Mouse (Mus musculus) embryonic stem cell, embryonic (primary cell): ENCODE measurements around the gene Polh.

Experiments used
- CTCF ChIA-PET, 4 experiments: fragments of 300-600 bp in 2 of 4; fragments of 350-600 bp in 2 of 4; sonication (Branson Sonifier 250); formaldehyde crosslinking; loops; one replicate each; lab custom pipeline; 2022; ENCODE audit warnings: inconsistent platforms in 2 of 4; lab: Charles Lee
- POLR2A ChIA-PET, 4 experiments: fragments of 300-600 bp in 2 of 4; fragments of 350-600 bp in 2 of 4; sonication (Branson Sonifier 250); formaldehyde crosslinking; loops; one replicate each; lab custom pipeline; 2022; ENCODE audit warnings: antibody characterized with exemption in 4 of 4, inconsistent platforms in 1 of 4; lab: Charles Lee

The Polh gene

GRCm38 (mm10) chr17:46161179-46161578, 41.3 kb downstream of the Polh start:
- ChIA-PET POLR2A (interaction anchor here in 3 of 4 experiments (0.6 to 4.1 kb wide), 40 partner anchors 9 to 729 kb away, joined by 3 to 30 read pairs (median 4); partner anchors contain the start of genes Polh (in 2 of the 3), Rsph9 (in 2 of the 3), Vegfa (in 2 of the 3) and Xpo5 (in 2 of the 3)), CTCF (interaction anchor here in 3 of 4 experiments (0.6 to 2.2 kb wide), 12 partner anchors 9 to 458 kb away, joined by 3 to 8 read pairs (median 4); partner anchors contain the start of genes 1600014C23Rik (in 1 of the 3), Lrrc73 (in 1 of the 3), Polh (in 1 of the 3) and Rsph9 (in 1 of the 3))

DNA sequence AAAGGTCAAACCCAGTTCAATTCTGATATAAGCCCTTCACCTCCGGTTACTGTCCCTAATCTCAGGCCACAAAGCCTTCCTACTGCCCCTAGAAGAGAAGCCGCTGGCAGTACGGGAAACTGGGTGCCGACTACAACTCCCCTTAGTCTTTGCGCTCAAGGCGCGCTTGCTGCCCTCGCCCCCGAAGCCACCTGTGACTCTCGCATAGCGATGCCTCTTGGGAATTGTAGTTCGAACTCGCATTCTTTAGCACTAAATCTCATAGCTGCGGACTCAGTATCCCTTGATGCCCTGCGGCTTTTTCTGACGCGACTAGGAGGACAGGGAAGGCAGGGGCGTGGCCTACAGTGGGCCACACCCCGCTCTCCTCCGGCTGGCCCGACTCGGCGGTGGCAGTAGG, 41.8 kb downstream of the Polh start, which contains the start of gene Gtpbp2:
Gene Gtpbp2 (plus strand): TSS at position 347 of the 400 bp plus-strand sequence.
- ChIA-PET POLR2A (interaction anchor here in 3 of 4 experiments (0.5 to 4.1 kb wide), 53 partner anchors 8 to 730 kb away, joined by 3 to 30 read pairs (median 4); partner anchors contain the start of genes Polh (in 2 of the 3), Rsph9 (in 2 of the 3), Vegfa (in 2 of the 3) and Xpo5 (in 2 of the 3)), CTCF (interaction anchor here in 3 of 4 experiments (0.6 to 2.2 kb wide), 13 partner anchors 9 to 457 kb away, joined by 3 to 8 read pairs (median 4); partner anchors contain the start of genes 1600014C23Rik (in 1 of the 3), Lrrc73 (in 1 of the 3), Polh (in 1 of the 3) and Rsph9 (in 1 of the 3))

DNA sequence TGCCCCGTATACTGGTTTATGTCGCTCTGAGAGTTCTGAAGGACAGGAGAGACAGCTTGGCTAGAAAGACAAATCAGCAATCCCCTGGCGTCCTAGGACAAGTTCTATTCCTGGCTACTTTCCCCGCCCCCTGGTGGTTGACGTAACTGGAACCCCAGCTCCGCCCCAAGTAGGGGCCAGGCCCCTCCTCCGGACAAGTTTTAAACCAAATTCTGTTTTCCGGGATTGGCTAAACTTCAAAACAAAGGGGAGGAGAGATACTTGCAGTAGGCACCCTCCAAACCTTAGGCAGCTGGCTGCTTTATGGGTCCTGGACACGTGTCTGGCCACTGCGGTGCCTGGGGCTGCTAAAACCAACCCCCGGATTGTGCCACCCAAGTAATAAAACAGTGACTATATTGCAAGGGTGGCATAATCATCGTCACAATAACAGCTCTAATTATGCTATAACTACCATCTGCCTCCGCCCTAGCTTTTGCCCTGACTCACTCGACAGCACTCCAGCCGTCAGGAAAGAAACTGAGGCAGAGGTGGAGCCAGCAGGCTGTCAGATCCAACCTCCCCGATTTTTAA, 42.3 kb downstream of the Polh start:
- ChIA-PET POLR2A (interaction anchor here in 3 of 4 experiments (0.5 to 4.1 kb wide), 54 partner anchors 8 to 730 kb away, joined by 3 to 30 read pairs (median 4); partner anchors contain the start of genes Rsph9 (in 3 of the 3), Polh (in 2 of the 3), Vegfa (in 2 of the 3) and Xpo5 (in 2 of the 3)), CTCF (interaction anchor here (0.6 to 2.2 kb wide), 16 partner anchors 10 to 457 kb away, joined by 3 to 8 read pairs (median 4); partner anchors contain the start of genes 1600014C23Rik (in 1 of the 4), Lrrc73 (in 1 of the 4), Polh (in 1 of the 4) and Rsph9 (in 1 of the 4))

DNA sequence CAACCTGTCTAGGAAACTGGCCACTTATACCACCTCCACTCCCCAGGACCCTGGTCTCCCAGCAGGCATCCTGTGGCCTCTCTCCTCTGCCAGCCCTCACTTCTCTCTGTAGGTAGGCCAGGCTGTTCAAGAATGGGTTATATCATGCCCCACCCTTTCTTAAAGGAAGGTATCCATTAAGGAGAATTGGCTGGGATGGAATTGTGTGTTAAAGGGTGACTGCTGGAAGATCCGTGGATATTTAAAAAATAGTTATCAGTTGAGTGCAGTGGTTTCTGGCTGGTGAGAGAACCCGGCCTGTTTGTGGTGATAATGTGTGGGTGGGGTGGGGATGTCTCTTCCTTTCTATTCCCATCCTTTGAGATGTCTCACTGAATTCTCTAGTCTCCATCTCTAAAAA, 43.2 kb downstream of the Polh start:
- ChIA-PET POLR2A (interaction anchor here in 3 of 4 experiments (0.7 to 4.1 kb wide), 8 partner anchors 13 to 652 kb away, joined by 3 to 30 read pairs (median 6); partner anchors contain the start of genes Rsph9 (in 2 of the 3), 1600014C23Rik (in 1 of the 3) and Aars2 (in 1 of the 3)), CTCF (interaction anchor here in 1 of 4 experiments (2.2 kb wide), 1 partner anchor 429 kb away, joined by 8 read pairs; no protein-coding TSS in a partner anchor)

DNA sequence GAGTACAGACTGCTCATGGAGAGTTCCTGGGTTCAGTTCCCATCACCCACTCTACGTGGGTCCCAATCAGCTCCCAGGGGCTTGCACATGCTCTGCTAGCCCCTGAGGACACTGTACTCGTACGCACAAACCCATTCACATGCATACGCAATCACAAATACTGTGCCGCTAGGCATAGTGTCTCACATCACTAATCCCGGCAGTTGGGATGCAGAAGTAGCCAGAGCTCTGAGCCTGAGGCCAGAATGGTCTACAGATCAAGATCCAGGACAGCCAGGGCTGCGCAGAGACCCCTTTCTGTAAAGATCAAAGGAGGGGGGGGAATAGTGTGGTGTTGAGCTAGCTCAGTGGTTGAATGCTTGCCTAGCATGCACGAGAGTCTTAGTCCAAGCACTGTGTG, 45.3 kb downstream of the Polh start:
- ChIA-PET POLR2A (interaction anchor here (0.6 to 2.1 kb wide), 10 partner anchors 12 to 1169 kb away, joined by 3 to 10 read pairs (median 3); partner anchors contain the start of genes Rsph9 (in 2 of the 4), Abcc10 (in 1 of the 4), Crip3 (in 1 of the 4) and Mrps18a (in 1 of the 4)), CTCF (no interaction called here)

DNA sequence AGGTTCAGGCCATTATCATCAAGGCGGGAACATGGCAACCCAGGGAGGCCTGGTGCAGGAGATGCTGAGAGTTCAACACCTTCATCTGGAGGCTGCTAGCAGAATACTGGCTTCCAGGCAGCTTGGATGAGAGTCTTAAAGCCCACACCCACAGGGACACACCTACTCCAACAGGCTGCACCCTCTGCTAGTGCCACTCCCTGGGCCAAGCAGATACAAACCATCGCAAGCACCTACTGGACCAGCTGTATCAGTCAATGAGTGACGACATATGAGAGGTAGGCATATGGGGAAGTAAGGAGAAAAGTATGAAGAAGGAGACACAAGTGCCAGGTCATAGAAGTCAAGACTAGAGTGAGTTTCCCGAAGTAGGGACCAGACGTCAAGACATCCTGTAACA, 45.8 kb downstream of the Polh start:
- CTCF ChIA-PET: no interaction called here
- POLR2A ChIA-PET: interaction anchor here (0.6 to 2.1 kb wide), 10 partner anchors 11 to 1169 kb away, joined by 3 to 10 read pairs (median 3); partner anchors contain the start of genes Rsph9 (in 2 of the 4), Abcc10 (in 1 of the 4), Crip3 (in 1 of the 4) and Mrps18a (in 1 of the 4)

DNA sequence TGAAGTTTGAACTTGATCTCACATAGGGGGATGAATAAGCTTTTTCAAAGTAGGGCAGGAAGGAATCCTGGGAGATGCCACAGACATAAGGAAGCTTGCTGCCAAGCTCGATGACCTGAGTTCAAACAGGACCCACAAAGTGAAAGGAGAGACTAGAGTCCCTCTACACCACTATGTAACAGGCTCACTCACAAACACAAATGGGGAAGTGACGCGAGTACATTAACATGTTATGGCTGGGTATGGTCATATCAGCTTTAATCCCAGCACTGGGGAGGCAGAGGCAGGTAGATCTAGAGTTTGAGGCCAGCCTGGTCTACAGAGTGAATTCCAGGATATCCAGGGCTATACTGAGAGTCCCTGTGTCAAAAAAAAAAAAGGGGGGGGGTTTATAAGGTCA, 48.1 kb downstream of the Polh start:
- POLR2A ChIA-PET: interaction anchor here in 2 of 4 experiments (0.6 to 3.3 kb wide), 23 partner anchors 8 to 551 kb away, joined by 3 to 60 read pairs (median 5); partner anchors contain the start of genes Rsph9 (in 2 of the 2), Abcc10 (in 1 of the 2), Lrrc73 (in 1 of the 2) and Mrps18a (in 1 of the 2)
- CTCF ChIA-PET: interaction anchor here in 1 of 4 experiments (0.7 to 1.8 kb wide), 6 partner anchors 11 to 724 kb away, joined by 3 to 19 read pairs (median 6); partner anchors contain the start of gene Rsph9

- CTCF ChIA-PET: interaction anchor here in 2 of 4 experiments (0.6 to 1.8 kb wide), 20 partner anchors 8 to 1541 kb away, joined by 3 to 19 read pairs (median 3); partner anchors contain the start of genes Gm21981 (in 1 of the 2) and Rsph9 (in 1 of the 2)
- POLR2A ChIA-PET: interaction anchor here (0.6 to 3.3 kb wide), 77 partner anchors 8 to 1386 kb away, joined by 3 to 60 read pairs (median 4); partner anchors contain the start of genes Rsph9 (in 3 of the 4), Mrps18a (in 2 of the 4), Polh (in 2 of the 4) and Vegfa (in 2 of the 4)
Measured at GRCm38 (mm10) chr17:46152847-46153782, 49.3 kb downstream of the Polh start, which contains the start of gene Mad2l1bp. Mad2l1bp (minus strand) TSS chr17:46153553.

GRCm38 (mm10) chr17:46143578-46144423, 58.6 kb downstream of the Polh start, which contains the start of gene Rsph9:
Rsph9 (minus strand) TSS chr17:46144216.
- POLR2A ChIA-PET: interaction anchor here (0.5 to 4.6 kb wide), 42 partner anchors 9 to 709 kb away, joined by 3 to 60 read pairs (median 4); partner anchors contain the start of genes Mad2l1bp (in 3 of the 4), Gtpbp2 (in 2 of the 4), Mrps18a (in 2 of the 4) and 1600014C23Rik (in 1 of the 4)
- CTCF ChIA-PET: interaction anchor here (0.5 to 3.0 kb wide), 20 partner anchors 9 to 1572 kb away, joined by 3 to 19 read pairs (median 4); partner anchors contain the start of genes Aars2 (in 1 of the 4), Gtpbp2 (in 1 of the 4) and Mad2l1bp (in 1 of the 4)

GRCm38 (mm10) chr17:46139872-46140271, 62.6 kb downstream of the Polh start:
- POLR2A ChIA-PET: interaction anchor here in 1 of 4 experiments (0.7 kb wide), 1 partner anchor 13 kb away, joined by 3 read pairs; the partner anchor contains the start of gene Mad2l1bp
- CTCF ChIA-PET: interaction anchor here in 2 of 4 experiments (0.6 to 1.3 kb wide), 2 partner anchors 8 to 102 kb away, joined by 3 to 4 read pairs; no protein-coding TSS in a partner anchor

DNA sequence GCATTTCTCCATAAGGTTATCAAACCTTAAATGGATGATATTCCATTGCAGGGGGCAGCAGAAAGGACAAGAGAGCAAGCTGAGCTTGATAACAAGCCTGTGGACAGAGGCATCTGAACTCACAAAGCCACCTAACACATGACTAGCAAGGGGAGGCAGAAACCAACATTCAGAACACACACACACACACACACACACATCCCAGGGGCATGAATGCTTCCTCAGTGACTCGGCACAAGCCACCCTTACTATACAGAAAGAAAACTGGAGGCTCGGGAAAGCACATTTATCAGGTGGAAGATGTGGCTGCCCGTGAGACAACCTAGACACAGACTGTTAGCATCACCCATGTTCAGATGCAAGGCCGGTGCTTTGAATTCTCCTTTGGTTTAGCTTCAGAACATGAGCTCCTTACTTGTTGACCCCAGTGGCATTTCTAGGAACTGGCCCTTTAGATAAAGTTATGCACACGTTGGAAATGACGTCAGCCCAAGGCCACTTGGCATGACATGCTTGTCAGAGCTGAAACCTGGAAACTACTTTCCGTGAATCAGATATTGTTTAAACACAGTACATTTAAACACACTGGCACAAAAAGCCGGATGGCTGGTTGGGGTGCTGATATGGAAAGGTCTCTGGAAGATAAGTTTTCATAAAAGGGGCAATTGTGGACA, 63.7 kb downstream of the Polh start:
- ChIA-PET POLR2A (no interaction called here), CTCF (no interaction called here)

DNA sequence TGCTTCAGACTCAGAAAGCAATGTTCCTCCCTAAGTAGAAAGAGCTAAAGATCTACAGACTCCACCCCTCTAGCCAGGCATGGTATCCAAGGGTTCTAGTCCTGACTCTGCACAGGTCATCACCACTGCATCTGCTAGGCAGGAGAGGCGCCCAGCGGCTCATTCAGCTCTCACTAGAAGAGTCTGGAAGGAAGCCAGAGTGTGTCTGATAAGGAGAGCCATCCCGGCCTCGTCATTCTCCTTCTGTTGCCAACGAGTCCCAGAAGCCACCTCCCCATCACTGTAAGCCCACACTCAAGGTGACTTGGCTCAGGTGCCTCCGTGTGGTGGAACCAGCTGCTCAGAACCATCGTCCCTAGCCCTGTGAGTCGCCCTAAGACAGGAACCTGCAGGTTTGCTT, 69.6 kb downstream of the Polh start:
- ChIA-PET POLR2A (interaction anchor here (0.6 to 3.9 kb wide), 16 partner anchors 10 to 403 kb away, joined by 3 to 20 read pairs (median 5); partner anchors contain the start of genes Rsph9 (in 3 of the 4), Mad2l1bp (in 2 of the 4), 1600014C23Rik (in 1 of the 4) and Gtpbp2 (in 1 of the 4)), CTCF (interaction anchor here (0.5 to 3.1 kb wide), 40 partner anchors 9 to 420 kb away, joined by 3 to 20 read pairs (median 4); partner anchors contain the start of genes Rsph9 (in 3 of the 4), Vegfa (in 2 of the 4), 1600014C23Rik (in 1 of the 4) and Crip3 (in 1 of the 4))

GRCm38 (mm10) chr17:46132058-46132718, 70.3 kb downstream of the Polh start:
- ChIA-PET POLR2A (interaction anchor here (0.6 to 3.9 kb wide), 23 partner anchors 9 to 402 kb away, joined by 3 to 20 read pairs (median 4); partner anchors contain the start of genes Rsph9 (in 3 of the 4), Mad2l1bp (in 2 of the 4), 1600014C23Rik (in 1 of the 4) and Gtpbp2 (in 1 of the 4)), CTCF (interaction anchor here (0.5 to 3.1 kb wide), 67 partner anchors 8 to 451 kb away, joined by 3 to 20 read pairs (median 4); partner anchors contain the start of genes Rsph9 (in 4 of the 4), Vegfa (in 2 of the 4), 1600014C23Rik (in 1 of the 4) and Crip3 (in 1 of the 4))
